Mouse (Mus musculus) heart, embryonic 11.5 days (tissue): ENCODE measurements at regions not wholly inside any gene's neighbourhood (a gene's known extent, or its start where the extent isn't known, plus 50 kb on each side); places are given as distances from the start of the nearest gene placed in this dataset.

Source experiments
- ATAC-seq: fragments of 200-750 bp; cut with Nextera tagmentation; replicated peaks from 2 replicates; pipeline ENCODE4 v1.8.0; 2017; ENCODE audit warnings: moderate library complexity; ENCODE audit not compliant: insufficient number of reproducible peaks, low FRiP score, low TSS enrichment
- H3K27ac ChIP-seq: fragments of 300-500 bp; sonication (generic); 2 replicates; pipeline ENCODE4 v1.5.1; 2014; ENCODE audit warnings: mild to moderate bottlenecking, low read depth, low read length
- H3K27me3 ChIP-seq: fragments of 300-500 bp; sonication (generic); 2 replicates; pipeline ENCODE4 v1.6.1; 2014; ENCODE audit warnings: mild to moderate bottlenecking, low read length, mixed read lengths; ENCODE audit not compliant: control insufficient read depth, insufficient read depth
- H3K36me3 ChIP-seq: fragments of 300-500 bp; sonication (generic); 2 replicates; pipeline ENCODE4 v1.6.1; 2014; ENCODE audit warnings: mild to moderate bottlenecking, low read length, moderate library complexity, mixed read lengths; ENCODE audit not compliant: control insufficient read depth, insufficient read depth
- H3K4me1 ChIP-seq: fragments of 300-500 bp; sonication (generic); 2 replicates; pipeline ENCODE4 v1.6.1; 2014; ENCODE audit warnings: low read length; ENCODE audit not compliant: control insufficient read depth, insufficient read depth
- H3K4me2 ChIP-seq: fragments of 300-500 bp; sonication (generic); 2 replicates; pipeline ENCODE4 v1.6.1; 2014; ENCODE audit warnings: mild to moderate bottlenecking, moderate library complexity
- H3K4me3 ChIP-seq: fragments of 300-500 bp; sonication (generic); 2 replicates; pipeline ENCODE4 v1.5.1; 2014; ENCODE audit warnings: low read depth, low read length
- H3K9ac ChIP-seq: fragments of 300-500 bp; sonication (generic); 2 replicates; pipeline ENCODE4 v1.6.1; 2014; ENCODE audit warnings: mild to moderate bottlenecking, low read depth, low read length, moderate library complexity
- H3K9me3 ChIP-seq: fragments of 300-500 bp; sonication (generic); replicated peaks from 2 replicates; pipeline ENCODE4 v1.6.1; 2016; ENCODE audit warnings: low read length; ENCODE audit not compliant: control insufficient read depth
- WGBS: fragments of 180-500 bp; shearing (Covaris S2); extraction: QIAGEN DNeasy Blood & Tissue Kit; methylation state at CpG from one replicate; pipeline ENCODE4 v1.1.7; 2014; ENCODE audit not compliant: insufficient replicate concordance; 5-methylcytosine and 5-hydroxymethylcytosine counted together

GRCm38 (mm10) chr7:136074043-136074442 lies 357.9 kb upstream of the Mki67 start:
- H3K27ac ChIP-seq = no peak overlapping the region
- no peak for ATAC-seq
- no peaks in the 10 kb centered on the region for H3K9me3 ChIP-seq
- WGBS = 68% methylated on average over 2 of the region's 2 CpGs
- H3K4me3 ChIP-seq = no peak overlapping the region
- H3K4me2 ChIP-seq = no peak overlapping the region
- peaks cover 6% of the 10 kb centered on the region for H3K4me1 ChIP-seq
- no peaks in the 10 kb centered on the region for H3K27me3 ChIP-seq
- no peak overlapping the region for H3K9ac ChIP-seq
- H3K36me3 ChIP-seq = no peaks in the 10 kb centered on the region

- Histone ChIP-seq H3K4me1 (no peaks in the 10 kb centered on the region), H3K36me3 (no peaks in the 10 kb centered on the region), H3K4me2 (no peak overlapping the region), H3K27me3 (peaks cover 16% of the 10 kb centered on the region; the same call in 1 of the 2 replicates), H3K4me3 (no peak overlapping the region), H3K27ac (no peak overlapping the region), H3K9me3 (no peaks in the 10 kb centered on the region), H3K9ac (no peak overlapping the region)
- WGBS = 41% methylated on average over 7 of the region's 7 CpGs
- no peak for ATAC-seq
Measured at GRCm38 (mm10) chr7:136081534-136082252, 365.5 kb upstream of the Mki67 start.

GRCm38 (mm10) chr7:136082253-136082867 lies 366.2 kb upstream of the Mki67 start:
- WGBS = 72% methylated on average over 4 of the region's 4 CpGs
- H3K27ac ChIP-seq = no peak overlapping the region

GRCm38 (mm10) chr7:136083005-136083404 lies 366.8 kb upstream of the Mki67 start:
- H3K4me3 ChIP-seq = no peak overlapping the region
- no peaks in the 10 kb centered on the region for H3K9me3 ChIP-seq
- peaks cover 19% of the 10 kb centered on the region; the same call in 1 of the 2 replicates for H3K27me3 ChIP-seq
- no peak overlapping the region for H3K4me2 ChIP-seq
- H3K27ac ChIP-seq = no peak overlapping the region
- no peak for ATAC-seq
- WGBS = 78% methylated on average over 10 of the region's 10 CpGs
- H3K4me1 ChIP-seq = no peaks in the 10 kb centered on the region
- H3K36me3 ChIP-seq = no peaks in the 10 kb centered on the region
- H3K9ac ChIP-seq = no peak overlapping the region

More at GRCm38 (mm10) chr7:136082253-136082867, 366.2 kb upstream of the Mki67 start:
- Histone ChIP-seq H3K4me1 (no peaks in the 10 kb centered on the region), H3K27me3 (peaks cover 18% of the 10 kb centered on the region; the same call in 1 of the 2 replicates), H3K4me2 (no peak overlapping the region), H3K9ac (no peak overlapping the region), H3K4me3 (no peak overlapping the region), H3K36me3 (no peaks in the 10 kb centered on the region), H3K9me3 (no peaks in the 10 kb centered on the region)
- no peak for ATAC-seq

GRCm38 (mm10) chr7:136083571-136084342 lies 367.6 kb upstream of the Mki67 start:
- H3K27me3 ChIP-seq = peaks cover 19% of the 10 kb centered on the region; the same call in 1 of the 2 replicates
- no peak overlapping the region for H3K4me3 ChIP-seq
- H3K4me2 ChIP-seq = no peak overlapping the region
- no peak for ATAC-seq
- no peaks in the 10 kb centered on the region for H3K9me3 ChIP-seq
- H3K27ac ChIP-seq = no peak overlapping the region
- H3K9ac ChIP-seq = no peak overlapping the region
- H3K4me1 ChIP-seq = no peaks in the 10 kb centered on the region
- H3K36me3 ChIP-seq = no peaks in the 10 kb centered on the region
- 40% methylated on average over 14 of the region's 14 CpGs for WGBS

GRCm38 (mm10) chr7:136088785-136089184 lies 372.6 kb upstream of the Mki67 start:
- H3K9ac ChIP-seq = no peak overlapping the region
- 79% methylated on average over 6 of the region's 6 CpGs for WGBS
- peaks cover 9% of the 10 kb centered on the region; the same call in 1 of the 2 replicates for H3K27me3 ChIP-seq
- no peaks in the 10 kb centered on the region for H3K36me3 ChIP-seq
- H3K4me2 ChIP-seq = no peak overlapping the region
- H3K27ac ChIP-seq = no peak overlapping the region
- no peaks in the 10 kb centered on the region for H3K4me1 ChIP-seq
- no peak overlapping the region for H3K4me3 ChIP-seq
- ATAC-seq = no peak
- H3K9me3 ChIP-seq = no peaks in the 10 kb centered on the region

- no peak overlapping the region for H3K4me3 ChIP-seq
- H3K4me1 ChIP-seq = no peaks in the 10 kb centered on the region
- H3K9me3 ChIP-seq = no peaks in the 10 kb centered on the region
- 70% methylated on average over 14 of the region's 14 CpGs for WGBS
- H3K27me3 ChIP-seq = no peaks in the 10 kb centered on the region; the same call in 1 of the 2 replicates
- H3K4me2 ChIP-seq = no peak overlapping the region
- no peaks in the 10 kb centered on the region for H3K36me3 ChIP-seq
- H3K27ac ChIP-seq = no peak overlapping the region
- no peak for ATAC-seq
- H3K9ac ChIP-seq = no peak overlapping the region
Measured at GRCm38 (mm10) chr7:136094681-136095360, 378.7 kb upstream of the Mki67 start.

GRCm38 (mm10) chr7:136104021-136104420 lies 387.9 kb upstream of the Mki67 start:
- Histone ChIP-seq H3K4me1 (no peaks in the 10 kb centered on the region), H3K9me3 (no peaks in the 10 kb centered on the region), H3K4me3 (no peak overlapping the region), H3K27me3 (no peaks in the 10 kb centered on the region), H3K4me2 (no peak overlapping the region), H3K9ac (no peak overlapping the region), H3K36me3 (no peaks in the 10 kb centered on the region), H3K27ac (no peak overlapping the region)
- no peak for ATAC-seq
- 81% methylated on average over 4 of the region's 4 CpGs for WGBS
